Mouse (Mus musculus) C2C12 (cell line): ENCODE results near the gene Tmed4. TPM values are rescaled to one million over a fixed set of nuclear protein-coding genes. Genes with fewer than 3 reads are reported as not detected.
"Not testable (repeated sequence)": the region's sequence is repeated elsewhere in the genome, so short reads cannot be mapped to it uniquely, and the experiment has no call there.

Experiments
- H3K27me3 ChIP-seq: one replicate; pipeline ENCODE4 v1.6.1; 2011; ENCODE audit not compliant: control insufficient read depth, insufficient read depth, insufficient read length
- H3K36me3 ChIP-seq: one replicate; pipeline ENCODE4 v1.6.1; 2011; ENCODE audit not compliant: control insufficient read depth, insufficient read depth
- H3K4me3 ChIP-seq: one replicate; pipeline ENCODE4 v1.5.1; 2011; ENCODE audit warnings: mild to moderate bottlenecking, control low read depth; ENCODE audit not compliant: poor library complexity, insufficient read depth, severe bottlenecking
- H3K79me2 ChIP-seq: one replicate; pipeline ENCODE4 v1.6.1; 2011; ENCODE audit not compliant: control insufficient read depth, insufficient read depth
- H3K79me3 ChIP-seq: one replicate; pipeline ENCODE4 v1.6.1; 2011; ENCODE audit warnings: low read depth, control low read depth
- H3ac ChIP-seq: one replicate; pipeline ENCODE3; 2011; ENCODE audit warnings: low read depth; ENCODE audit not compliant: control insufficient read depth, insufficient read length
- CEBPB ChIP-seq: IDR thresholded peaks from one replicate; pipeline ENCODE4 v1.6.1; 2011; ENCODE audit warnings: low read depth, mild to moderate bottlenecking, control low read depth, moderate library complexity
- CTCF ChIP-seq: IDR thresholded peaks from one replicate; pipeline ENCODE4 v1.5.1; 2011; ENCODE audit not compliant: control insufficient read depth, insufficient read depth, insufficient read length
- FOSL1 ChIP-seq: IDR thresholded peaks from one replicate; pipeline ENCODE4 v1.8.0; 2011; ENCODE audit warnings: mild to moderate bottlenecking, low read length; ENCODE audit not compliant: poor library complexity, insufficient read depth, severe bottlenecking
- MAX ChIP-seq: IDR thresholded peaks from one replicate; pipeline ENCODE4 v1.6.1; 2011; ENCODE audit warnings: mild to moderate bottlenecking, control low read depth
- MYOD1 ChIP-seq: IDR thresholded peaks from one replicate; pipeline ENCODE4 v1.6.1; 2011; ENCODE audit warnings: low read depth; ENCODE audit not compliant: control insufficient read depth, insufficient read length
- MYOG ChIP-seq: IDR thresholded peaks from one replicate; pipeline ENCODE4 v1.6.1; 2011; ENCODE audit not compliant: control insufficient read depth, insufficient read length; ENCODE audit errors: extremely low read depth
- USF1 ChIP-seq: IDR thresholded peaks from one replicate; pipeline ENCODE4 v1.6.1; 2011; ENCODE audit warnings: low read depth, mild to moderate bottlenecking, control low read depth, moderate library complexity
- polyA plus RNA-seq: library from polyadenylated mRNA; unstranded; fragments of >200 nt; fragmentation: generic; extraction: Trizol; gene quantifications from one replicate; pipeline ENCODE4 v1.2.1, GENCODE M21; 2012; ENCODE audit warnings: missing spikeins

Gene Tmed4
- polyA plus RNA-seq, 1 experiment: 58.0 TPM

- H3K4me3 ChIP-seq: peak within 1 kb of the TSS; percentile 95
- no peaks in the 10 kb centered on the region for H3K27me3 ChIP-seq
- peaks cover 58% of the 10 kb centered on the region for H3K36me3 ChIP-seq
- peaks cover 24% of the 10 kb centered on the region for H3K79me3 ChIP-seq
- TF ChIP-seq MYOG: no peak
- peak; percentile 82 for TF ChIP-seq MAX
- peaks cover 42% of the 10 kb centered on the region for H3K79me2 ChIP-seq
- H3ac ChIP-seq: peak within 1 kb of the TSS; percentile 99
Measured at GRCm38 (mm10) chr11:6267320-6268254, 7.1 kb downstream of the Tmed4 start, which contains the start of gene Ddx56. Gene Ddx56, minus strand, starts transcription at chr11:6267772.

- H3K79me3 ChIP-seq: peaks cover 24% of the 10 kb centered on the region
- H3K27me3 ChIP-seq: no peaks in the 10 kb centered on the region
- H3K4me3 ChIP-seq: peak overlapping the region; percentile 95
- peaks cover 35% of the 10 kb centered on the region for H3K79me2 ChIP-seq
- H3ac ChIP-seq: peak overlapping the region; percentile 99
- H3K36me3 ChIP-seq: peaks cover 61% of the 10 kb centered on the region
- TF ChIP-seq MAX: no peak
- TF ChIP-seq CEBPB: no peak
- no peak for TF ChIP-seq FOSL1
- no peak for TF ChIP-seq MYOG
- no peak for TF ChIP-seq MYOD1
- TF ChIP-seq USF1: no peak
- TF ChIP-seq CTCF: no peak
Measured at GRCm38 (mm10) chr11:6266621-6267020, 8.0 kb downstream of the Tmed4 start.

GRCm38 (mm10) chr11:6261434-6262082 is 13.1 kb downstream of the Tmed4 start:
- no peaks in the 10 kb centered on the region for H3K27me3 ChIP-seq
- peaks cover 14% of the 10 kb centered on the region for H3K79me3 ChIP-seq
- peaks cover 88% of the 10 kb centered on the region for H3K36me3 ChIP-seq
- H3ac ChIP-seq: no peak overlapping the region
- H3K79me2 ChIP-seq: peaks cover 25% of the 10 kb centered on the region
- no peak overlapping the region for H3K4me3 ChIP-seq
- TF ChIP-seq MYOD1 (no peak), CTCF (peak; percentile 79)

GRCm38 (mm10) chr11:6259413-6259812 is 15.3 kb downstream of the Tmed4 start:
- Histone ChIP-seq H3K79me2 (peaks cover 3% of the 10 kb centered on the region), H3K4me3 (no peak overlapping the region), H3K27me3 (no peaks in the 10 kb centered on the region), H3ac (no peak overlapping the region), H3K36me3 (peaks cover 68% of the 10 kb centered on the region), H3K79me3 (peaks cover 2% of the 10 kb centered on the region)
- TF ChIP-seq MYOG (no peak), CTCF (no peak), FOSL1 (no peak), CEBPB (no peak), MAX (no peak), MYOD1 (no peak), USF1 (no peak)

- Histone ChIP-seq H3K36me3 (peaks cover 39% of the 10 kb centered on the region), H3K4me3 (no peak overlapping the region), H3K79me3 (no peaks in the 10 kb centered on the region), H3ac (no peak overlapping the region), H3K27me3 (peaks cover 6% of the 10 kb centered on the region), H3K79me2 (no peaks in the 10 kb centered on the region)
- TF ChIP-seq CTCF: no peak
- no peak for TF ChIP-seq MAX
- TF ChIP-seq CEBPB: no peak
- TF ChIP-seq USF1: no peak
- TF ChIP-seq MYOG: no peak
- TF ChIP-seq FOSL1: no peak
- TF ChIP-seq MYOD1: no peak
Measured at GRCm38 (mm10) chr11:6256490-6257072, 18.1 kb downstream of the Tmed4 start.

- not testable (repeated sequence) for H3K27me3 ChIP-seq, H3K4me3 ChIP-seq, H3K79me3 ChIP-seq, H3K79me2 ChIP-seq, H3ac ChIP-seq
- peaks cover 21% of the 10 kb centered on the region for H3K36me3 ChIP-seq
Measured at GRCm38 (mm10) chr11:6254602-6255001, 20.1 kb downstream of the Tmed4 start.
